Mouse (Mus musculus): Measurements from ENCODE around the gene Cep131. TPM values are rescaled to one million over a fixed set of nuclear protein-coding genes. Genes with fewer than 3 reads are reported as not detected.
A peak's percentile ranks its signal among the peaks of the same experiment; 100 is the strongest.

The Cep131 gene
- polyA plus RNA-seq, 1 experiment from 2014 or later, result 34.6 TPM

- Histone ChIP-seq H3K9ac (replicated peaks) (peak overlapping the region; percentile 74), H3K4me3 (peak overlapping the region; percentile 59), H3K9me3 (no peaks in the 10 kb centered on the region), H3K4me2 (replicated peaks) (peak overlapping the region; percentile 92), H3K36me3 (no peaks in the 10 kb centered on the region), H3K27me3 (no peaks in the 10 kb centered on the region), H3K4me1 (peaks cover 53% of the 10 kb centered on the region), H3K27ac (replicated peaks) (peak overlapping the region; percentile 83)
- peak; percentile 23 for ATAC-seq (replicated peaks)
- 33% methylated on average over 11 of the region's 11 CpGs for whole genome bisulfite sequencing
Observed at GRCm38 (mm10) chr11:120045839-120046552, 40.6 kb downstream of the Cep131 start.

- H3K4me1 ChIP-seq, result peaks cover 57% of the 10 kb centered on the region
- ATAC-seq (replicated peaks), result no peak
- no peaks in the 10 kb centered on the region for H3K27me3 ChIP-seq
Observed at GRCm38 (mm10) chr11:120045341-120045740, 41.3 kb downstream of the Cep131 start.

GRCm38 (mm10) chr11:120042141-120042838, 44.3 kb downstream of the Cep131 start:
- Histone ChIP-seq H3K4me1 (peaks cover 57% of the 10 kb centered on the region), H3K36me3 (no peaks in the 10 kb centered on the region), H3K27ac (replicated peaks) (no peak overlapping the region), H3K4me2 (replicated peaks) (no peak overlapping the region), H3K27me3 (no peaks in the 10 kb centered on the region), H3K4me3 (no peak overlapping the region), H3K9me3 (no peaks in the 10 kb centered on the region), H3K9ac (replicated peaks) (0 out of 2 replicates have a peak overlapping the region, but pooled peaks have one; percentile 7)
- no peak for ATAC-seq (replicated peaks)
- 77% methylated on average over 7 of the region's 7 CpGs for WGBS

More at GRCm38 (mm10) chr11:120045341-120045740, 41.3 kb downstream of the Cep131 start:
- no peaks in the 10 kb centered on the region for H3K9me3 ChIP-seq
- peak overlapping the region; percentile 59 for H3K4me3 ChIP-seq
- peak overlapping the region; percentile 74 for H3K9ac ChIP-seq (replicated peaks)
- peak overlapping the region; percentile 83 for H3K27ac ChIP-seq (replicated peaks)
- no peaks in the 10 kb centered on the region for H3K36me3 ChIP-seq
- H3K4me2 ChIP-seq (replicated peaks), result peak overlapping the region; percentile 92
- WGBS, result 61% methylated on average over 4 of the region's 4 CpGs

GRCm38 (mm10) chr11:120041191-120042123, 45.2 kb downstream of the Cep131 start:
- no peak for ATAC-seq (replicated peaks)
- H3K9me3 ChIP-seq, result no peaks in the 10 kb centered on the region
- 74% methylated on average over 13 of the region's 13 CpGs for WGBS
- no peak overlapping the region for H3K4me3 ChIP-seq
- no peaks in the 10 kb centered on the region for H3K36me3 ChIP-seq
- H3K9ac ChIP-seq (replicated peaks), result 0 out of 2 replicates have a peak overlapping the region, but pooled peaks have one; percentile 7
- peaks cover 55% of the 10 kb centered on the region for H3K4me1 ChIP-seq
- no peak overlapping the region for H3K4me2 ChIP-seq (replicated peaks)
- H3K27me3 ChIP-seq, result no peaks in the 10 kb centered on the region
- H3K27ac ChIP-seq (replicated peaks), result no peak overlapping the region

DNA sequence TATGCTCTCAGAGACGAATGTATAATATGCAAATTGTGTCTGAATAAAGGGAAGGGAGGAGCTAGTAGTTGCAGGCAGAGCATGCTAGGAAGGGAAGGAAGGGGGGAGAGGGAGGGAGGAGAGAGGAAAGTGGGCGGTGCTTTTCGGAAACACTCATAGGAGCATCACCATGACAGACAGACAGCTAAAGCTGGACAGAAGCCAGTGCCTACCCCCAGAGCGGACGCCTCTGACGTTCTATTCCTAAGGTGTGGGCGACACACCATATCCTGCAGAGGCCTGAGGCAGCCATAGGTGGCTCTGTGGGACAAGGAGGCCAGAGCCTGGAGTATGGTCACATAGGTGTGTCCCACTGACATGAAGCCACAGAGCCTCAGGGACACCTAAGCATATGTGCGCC, 46.2 kb downstream of the Cep131 start:
- 0 out of 2 replicates have a peak, but pooled peaks have one; percentile 24 for ATAC-seq (replicated peaks)
- no peaks in the 10 kb centered on the region for H3K9me3 ChIP-seq
- 69% methylated on average over 8 of the region's 8 CpGs for WGBS
- no peak overlapping the region for H3K27ac ChIP-seq (replicated peaks)
- no peak overlapping the region for H3K4me3 ChIP-seq
- H3K27me3 ChIP-seq, result no peaks in the 10 kb centered on the region
- no peak overlapping the region for H3K4me2 ChIP-seq (replicated peaks)
- peaks cover 45% of the 10 kb centered on the region for H3K4me1 ChIP-seq
- H3K36me3 ChIP-seq, result no peaks in the 10 kb centered on the region
- H3K9ac ChIP-seq (replicated peaks), result no peak overlapping the region

DNA sequence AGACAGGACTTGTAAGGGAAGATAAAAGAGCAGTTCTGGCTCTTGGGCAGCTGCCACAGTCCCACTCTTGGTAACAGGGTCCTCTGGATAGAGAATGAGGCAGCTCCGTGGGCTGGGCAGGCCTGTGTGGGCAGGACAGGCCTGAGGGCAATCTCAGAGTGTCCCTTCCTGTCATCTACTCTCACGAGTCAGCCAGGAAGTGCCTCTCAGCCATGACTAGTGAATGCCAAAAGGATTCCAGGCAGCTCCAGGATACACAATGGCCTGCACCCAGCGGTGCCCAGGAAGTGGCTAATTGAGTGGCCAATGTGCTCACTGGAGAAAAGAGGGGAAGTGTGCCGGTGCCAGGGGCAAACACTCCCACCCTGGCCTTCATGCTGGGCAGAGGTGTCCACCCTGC, 47.0 kb downstream of the Cep131 start:
- ATAC-seq (replicated peaks), result no peak
- H3K27ac ChIP-seq (replicated peaks), result 0 out of 2 replicates have a peak overlapping the region, but pooled peaks have one; percentile 8
- no peak overlapping the region for H3K9ac ChIP-seq (replicated peaks)

GRCm38 (mm10) chr11:120034762-120035161, 51.9 kb downstream of the Cep131 start:
- no peaks in the 10 kb centered on the region for H3K9me3 ChIP-seq
- H3K4me2 ChIP-seq (replicated peaks), result no peak overlapping the region
- H3K4me3 ChIP-seq, result no peak overlapping the region
- no peaks in the 10 kb centered on the region for H3K27me3 ChIP-seq
- no peak for ATAC-seq (replicated peaks)
- 75% methylated on average over 5 of the region's 5 CpGs for WGBS
- peaks cover 17% of the 10 kb centered on the region for H3K4me1 ChIP-seq
- no peaks in the 10 kb centered on the region for H3K36me3 ChIP-seq
- H3K9ac ChIP-seq (replicated peaks), result no peak overlapping the region
- no peak overlapping the region for H3K27ac ChIP-seq (replicated peaks)

More for the DNA sequence above, 47.0 kb downstream of the Cep131 start:
- Histone ChIP-seq H3K27me3 (no peaks in the 10 kb centered on the region), H3K4me1 (peaks cover 36% of the 10 kb centered on the region), H3K36me3 (no peaks in the 10 kb centered on the region), H3K4me3 (no peak overlapping the region), H3K4me2 (replicated peaks) (no peak overlapping the region), H3K9me3 (no peaks in the 10 kb centered on the region)
- 37% methylated on average over 4 of the region's 4 CpGs for WGBS

- H3K36me3 ChIP-seq, result no peaks in the 10 kb centered on the region
- no peak overlapping the region for H3K4me3 ChIP-seq
- no peak for ATAC-seq (replicated peaks)
- 29% methylated on average over 3 of the region's 3 CpGs for whole genome bisulfite sequencing
- peaks cover 12% of the 10 kb centered on the region for H3K4me1 ChIP-seq
- H3K27ac ChIP-seq (replicated peaks), result no peak overlapping the region
- no peak overlapping the region for H3K4me2 ChIP-seq (replicated peaks)
- H3K9me3 ChIP-seq, result no peaks in the 10 kb centered on the region
- H3K27me3 ChIP-seq, result no peaks in the 10 kb centered on the region
- no peak overlapping the region for H3K9ac ChIP-seq (replicated peaks)
Observed at GRCm38 (mm10) chr11:120034306-120034705, 52.3 kb downstream of the Cep131 start.

DNA sequence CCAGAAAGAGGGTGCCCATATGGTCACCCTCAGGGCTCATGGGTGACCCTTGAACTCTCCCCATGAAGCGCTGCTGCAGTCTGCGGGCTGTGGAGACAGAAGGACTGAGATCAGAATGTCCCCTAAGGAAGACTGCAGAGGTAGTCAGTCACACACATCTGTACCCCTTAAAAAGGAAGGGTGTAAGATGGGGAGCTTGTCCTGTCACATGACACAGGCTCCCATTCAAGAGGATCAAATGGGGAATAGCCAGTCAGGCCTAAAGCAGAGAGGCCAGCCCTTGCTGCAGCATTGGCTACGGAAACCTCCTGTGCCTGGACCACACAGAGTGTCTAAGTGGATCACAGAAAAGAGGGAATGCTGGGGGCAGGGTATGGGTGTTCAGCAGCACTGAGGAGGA, 53.2 kb downstream of the Cep131 start:
- Histone ChIP-seq H3K9ac (replicated peaks) (no peak overlapping the region), H3K4me3 (no peak overlapping the region), H3K4me2 (replicated peaks) (no peak overlapping the region), H3K9me3 (no peaks in the 10 kb centered on the region), H3K4me1 (peaks cover 10% of the 10 kb centered on the region; the same call in 1 of the 2 replicates), H3K27me3 (no peaks in the 10 kb centered on the region), H3K27ac (replicated peaks) (no peak overlapping the region), H3K36me3 (no peaks in the 10 kb centered on the region)
- WGBS, result 63% methylated on average over 3 of the region's 3 CpGs
- ATAC-seq (replicated peaks), result no peak

- Histone ChIP-seq H3K27ac (replicated peaks) (no peak overlapping the region), H3K36me3 (no peaks in the 10 kb centered on the region), H3K9me3 (no peaks in the 10 kb centered on the region), H3K4me3 (no peak overlapping the region), H3K4me2 (replicated peaks) (no peak overlapping the region), H3K9ac (replicated peaks) (no peak overlapping the region), H3K4me1 (peaks cover 6% of the 10 kb centered on the region; the same call in 1 of the 2 replicates), H3K27me3 (no peaks in the 10 kb centered on the region)
- 69% methylated on average over 8 of the region's 8 CpGs for WGBS
- no peak for ATAC-seq (replicated peaks)
Observed at GRCm38 (mm10) chr11:120032052-120032451, 54.6 kb downstream of the Cep131 start.

- Histone ChIP-seq H3K27ac (replicated peaks) (no peak overlapping the region), H3K27me3 (no peaks in the 10 kb centered on the region), H3K4me1 (peaks cover 6% of the 10 kb centered on the region; the same call in 1 of the 2 replicates), H3K9ac (replicated peaks) (no peak overlapping the region), H3K36me3 (no peaks in the 10 kb centered on the region), H3K4me3 (no peak overlapping the region), H3K9me3 (no peaks in the 10 kb centered on the region), H3K4me2 (replicated peaks) (no peak overlapping the region)
- 37% methylated on average over 10 of the region's 10 CpGs for WGBS
- no peak; the same call in 1 of the 2 replicates for ATAC-seq (replicated peaks)
Observed at GRCm38 (mm10) chr11:120030145-120030901, 56.3 kb downstream of the Cep131 start.
